Mouse (Mus musculus): ENCODE results near the gene Tmem132b. TPM values are rescaled to one million over a fixed set of nuclear protein-coding genes. Genes with fewer than 3 reads are reported as not detected.

The Tmem132b gene
- polyA plus RNA-seq, 1 experiment from 2014 or later: 0.03 TPM

- Histone ChIP-seq H3K9me3 (replicated peaks; ENCODE audit: control insufficient read depth, low read length) (no peaks in the 10 kb centered on the region), H3K27me3 (ENCODE audit: control insufficient read depth, insufficient read depth, low read length) (peaks cover 13% of the 10 kb centered on the region), H3K27ac (ENCODE audit: low read depth, low read length) (no peak overlapping the region), H3K9ac (ENCODE audit: low read depth, low read length) (no peak overlapping the region), H3K4me3 (ENCODE audit: low read depth, low read length) (no peak overlapping the region), H3K4me2 (no peak overlapping the region), H3K36me3 (ENCODE audit: control insufficient read depth, insufficient read depth, low read length) (no peaks in the 10 kb centered on the region), H3K4me1 (ENCODE audit: control insufficient read depth, insufficient read depth, low read length) (no peaks in the 10 kb centered on the region)
- 88% methylated on average over 2 of the region's 2 CpGs for WGBS (ENCODE audit: insufficient replicate concordance)
- no peak for ATAC-seq (replicated peaks; ENCODE audit: insufficient number of reproducible peaks, low FRiP score, low TSS enrichment)
These were observed 13.5 kb downstream of the Tmem132b start for GRCm38 (mm10) chr5:125545090-125545489.

GRCm38 (mm10) chr5:125546293-125546692 is 14.7 kb downstream of the Tmem132b start:
- Histone ChIP-seq H3K27me3 (ENCODE audit: control insufficient read depth, insufficient read depth, low read length) (peaks cover 13% of the 10 kb centered on the region), H3K4me3 (ENCODE audit: low read depth, low read length) (no peak overlapping the region), H3K4me2 (no peak overlapping the region), H3K9ac (ENCODE audit: low read depth, low read length) (no peak overlapping the region), H3K4me1 (ENCODE audit: control insufficient read depth, insufficient read depth, low read length) (no peaks in the 10 kb centered on the region), H3K36me3 (ENCODE audit: control insufficient read depth, insufficient read depth, low read length) (no peaks in the 10 kb centered on the region), H3K9me3 (replicated peaks; ENCODE audit: control insufficient read depth, low read length) (no peaks in the 10 kb centered on the region), H3K27ac (ENCODE audit: low read depth, low read length) (no peak overlapping the region)
- WGBS (ENCODE audit: insufficient replicate concordance): 15% methylated on average over 13 of the region's 13 CpGs
- no peak for ATAC-seq (replicated peaks; ENCODE audit: insufficient number of reproducible peaks, low FRiP score, low TSS enrichment)

- ATAC-seq (replicated peaks; ENCODE audit: insufficient number of reproducible peaks, low FRiP score, low TSS enrichment): no peak
- H3K4me2 ChIP-seq: no peak overlapping the region
These were observed 18.3 kb downstream of the Tmem132b start for GRCm38 (mm10) chr5:125549750-125550489.

GRCm38 (mm10) chr5:125555732-125556131 is 24.2 kb downstream of the Tmem132b start:
- no peak for ATAC-seq (replicated peaks; ENCODE audit: insufficient number of reproducible peaks, low FRiP score, low TSS enrichment)
- 71% methylated on average over 5 of the region's 5 CpGs for WGBS (ENCODE audit: insufficient replicate concordance)
- no peaks in the 10 kb centered on the region for H3K4me1 ChIP-seq (ENCODE audit: control insufficient read depth, insufficient read depth, low read length)
- no peaks in the 10 kb centered on the region for H3K9me3 ChIP-seq (replicated peaks; ENCODE audit: control insufficient read depth, low read length)
- no peaks in the 10 kb centered on the region for H3K36me3 ChIP-seq (ENCODE audit: control insufficient read depth, insufficient read depth, low read length)
- no peaks in the 10 kb centered on the region for H3K27me3 ChIP-seq (ENCODE audit: control insufficient read depth, insufficient read depth, low read length)
- no peak overlapping the region for H3K27ac ChIP-seq (ENCODE audit: low read depth, low read length)
- no peak overlapping the region for H3K4me3 ChIP-seq (ENCODE audit: low read depth, low read length)
- H3K4me2 ChIP-seq: no peak overlapping the region
- H3K9ac ChIP-seq (ENCODE audit: low read depth, low read length): no peak overlapping the region

More at GRCm38 (mm10) chr5:125549750-125550489, 18.3 kb downstream of the Tmem132b start:
- Histone ChIP-seq H3K9ac (ENCODE audit: low read depth, low read length) (no peak overlapping the region), H3K4me1 (ENCODE audit: control insufficient read depth, insufficient read depth, low read length) (no peaks in the 10 kb centered on the region), H3K27ac (ENCODE audit: low read depth, low read length) (no peak overlapping the region), H3K36me3 (ENCODE audit: control insufficient read depth, insufficient read depth, low read length) (no peaks in the 10 kb centered on the region), H3K27me3 (ENCODE audit: control insufficient read depth, insufficient read depth, low read length) (peaks cover 13% of the 10 kb centered on the region), H3K4me3 (ENCODE audit: low read depth, low read length) (no peak overlapping the region), H3K9me3 (replicated peaks; ENCODE audit: control insufficient read depth, low read length) (no peaks in the 10 kb centered on the region)
- 30% methylated on average over 11 of the region's 11 CpGs for WGBS (ENCODE audit: insufficient replicate concordance)

- Histone ChIP-seq H3K9me3 (replicated peaks; ENCODE audit: control insufficient read depth, low read length) (no peaks in the 10 kb centered on the region), H3K4me1 (ENCODE audit: control insufficient read depth, insufficient read depth, low read length) (no peaks in the 10 kb centered on the region), H3K36me3 (ENCODE audit: control insufficient read depth, insufficient read depth, low read length) (no peaks in the 10 kb centered on the region), H3K4me3 (ENCODE audit: low read depth, low read length) (no peak overlapping the region), H3K4me2 (no peak overlapping the region), H3K27ac (ENCODE audit: low read depth, low read length) (no peak overlapping the region), H3K9ac (ENCODE audit: low read depth, low read length) (no peak overlapping the region), H3K27me3 (ENCODE audit: control insufficient read depth, insufficient read depth, low read length) (no peaks in the 10 kb centered on the region)
- 58% methylated on average over 6 of the region's 6 CpGs for WGBS (ENCODE audit: insufficient replicate concordance)
- no peak for ATAC-seq (replicated peaks; ENCODE audit: insufficient number of reproducible peaks, low FRiP score, low TSS enrichment)
These were observed 31.9 kb downstream of the Tmem132b start for GRCm38 (mm10) chr5:125563492-125563891.

GRCm38 (mm10) chr5:125565725-125566124 is 34.2 kb downstream of the Tmem132b start:
- 74% methylated on average over 11 of the region's 11 CpGs for WGBS (ENCODE audit: insufficient replicate concordance)
- no peaks in the 10 kb centered on the region for H3K9me3 ChIP-seq (replicated peaks; ENCODE audit: control insufficient read depth, low read length)
- H3K27me3 ChIP-seq (ENCODE audit: control insufficient read depth, insufficient read depth, low read length): no peaks in the 10 kb centered on the region
- no peak overlapping the region for H3K27ac ChIP-seq (ENCODE audit: low read depth, low read length)
- no peaks in the 10 kb centered on the region for H3K36me3 ChIP-seq (ENCODE audit: control insufficient read depth, insufficient read depth, low read length)
- ATAC-seq (replicated peaks; ENCODE audit: insufficient number of reproducible peaks, low FRiP score, low TSS enrichment): no peak
- no peak overlapping the region for H3K4me2 ChIP-seq
- H3K4me1 ChIP-seq (ENCODE audit: control insufficient read depth, insufficient read depth, low read length): no peaks in the 10 kb centered on the region
- no peak overlapping the region for H3K4me3 ChIP-seq (ENCODE audit: low read depth, low read length)
- H3K9ac ChIP-seq (ENCODE audit: low read depth, low read length): no peak overlapping the region

GRCm38 (mm10) chr5:125568457-125568856 is 36.9 kb downstream of the Tmem132b start:
- H3K9ac ChIP-seq (ENCODE audit: low read depth, low read length): no peak overlapping the region

GRCm38 (mm10) chr5:125572011-125572410 is 40.4 kb downstream of the Tmem132b start:
- Histone ChIP-seq H3K4me1 (ENCODE audit: control insufficient read depth, insufficient read depth, low read length) (no peaks in the 10 kb centered on the region), H3K27me3 (ENCODE audit: control insufficient read depth, insufficient read depth, low read length) (no peaks in the 10 kb centered on the region), H3K27ac (ENCODE audit: low read depth, low read length) (no peak overlapping the region), H3K36me3 (ENCODE audit: control insufficient read depth, insufficient read depth, low read length) (no peaks in the 10 kb centered on the region), H3K4me3 (ENCODE audit: low read depth, low read length) (no peak overlapping the region), H3K4me2 (no peak overlapping the region), H3K9me3 (replicated peaks; ENCODE audit: control insufficient read depth, low read length) (no peaks in the 10 kb centered on the region), H3K9ac (ENCODE audit: low read depth, low read length) (no peak overlapping the region)
- WGBS (ENCODE audit: insufficient replicate concordance): 75% methylated on average over 5 of the region's 5 CpGs
- ATAC-seq (replicated peaks; ENCODE audit: insufficient number of reproducible peaks, low FRiP score, low TSS enrichment): no peak

More at GRCm38 (mm10) chr5:125568457-125568856, 36.9 kb downstream of the Tmem132b start:
- H3K4me3 ChIP-seq (ENCODE audit: low read depth, low read length): no peak overlapping the region
- H3K4me2 ChIP-seq: no peak overlapping the region
- no peak for ATAC-seq (replicated peaks; ENCODE audit: insufficient number of reproducible peaks, low FRiP score, low TSS enrichment)
- H3K27ac ChIP-seq (ENCODE audit: low read depth, low read length): no peak overlapping the region
- no peaks in the 10 kb centered on the region for H3K27me3 ChIP-seq (ENCODE audit: control insufficient read depth, insufficient read depth, low read length)
- no peaks in the 10 kb centered on the region for H3K36me3 ChIP-seq (ENCODE audit: control insufficient read depth, insufficient read depth, low read length)
- H3K4me1 ChIP-seq (ENCODE audit: control insufficient read depth, insufficient read depth, low read length): no peaks in the 10 kb centered on the region
- no peaks in the 10 kb centered on the region for H3K9me3 ChIP-seq (replicated peaks; ENCODE audit: control insufficient read depth, low read length)

- Histone ChIP-seq H3K27me3 (ENCODE audit: control insufficient read depth, insufficient read depth, low read length) (no peaks in the 10 kb centered on the region), H3K36me3 (ENCODE audit: control insufficient read depth, insufficient read depth, low read length) (no peaks in the 10 kb centered on the region), H3K9me3 (replicated peaks; ENCODE audit: control insufficient read depth, low read length) (no peaks in the 10 kb centered on the region), H3K4me2 (no peak overlapping the region), H3K4me3 (ENCODE audit: low read depth, low read length) (no peak overlapping the region), H3K9ac (ENCODE audit: low read depth, low read length) (no peak overlapping the region), H3K4me1 (ENCODE audit: control insufficient read depth, insufficient read depth, low read length) (no peaks in the 10 kb centered on the region), H3K27ac (ENCODE audit: low read depth, low read length) (no peak overlapping the region)
- WGBS (ENCODE audit: insufficient replicate concordance): 9% methylated on average over 8 of the region's 8 CpGs
- no peak for ATAC-seq (replicated peaks; ENCODE audit: insufficient number of reproducible peaks, low FRiP score, low TSS enrichment)
These were observed 43.3 kb downstream of the Tmem132b start for GRCm38 (mm10) chr5:125574886-125575285.
